Mouse (Mus musculus) thymus, adult 2 months (tissue): Measurements from ENCODE around the gene Smg9. TPM values are rescaled to one million over a fixed set of nuclear protein-coding genes. Genes with fewer than 3 reads are reported as not detected.

Source experiments
- DNase-seq: peaks from one replicate; pipeline ENCODE4 v3.0.0; 2021
- H3K27ac ChIP-seq: fragments of 200-500 bp; 2 replicates; pipeline ENCODE4 v1.5.1; 2012; ENCODE audit warnings: low read length, control low read depth; ENCODE audit not compliant: control insufficient read depth, insufficient read depth
- H3K27me3 ChIP-seq: fragments of 200-500 bp; 2 replicates; pipeline ENCODE4 v1.6.1; 2012; ENCODE audit warnings: mild to moderate bottlenecking, low read length, moderate library complexity, mixed read lengths; ENCODE audit not compliant: control insufficient read depth, insufficient read depth
- H3K36me3 ChIP-seq: fragments of 200-500 bp; 2 replicates; pipeline ENCODE4 v1.6.1; 2012; ENCODE audit warnings: mild to moderate bottlenecking, low read length, moderate library complexity; ENCODE audit not compliant: control insufficient read depth, insufficient read depth
- H3K4me1 ChIP-seq: fragments of 200-500 bp; replicated peaks from 2 replicates; pipeline ENCODE4 v1.6.1; 2012; ENCODE audit warnings: low read length; ENCODE audit not compliant: control insufficient read depth, insufficient read depth
- H3K4me3 ChIP-seq: fragments of 200-500 bp; 2 replicates; pipeline ENCODE4 v1.5.1; 2012; ENCODE audit warnings: mild to moderate bottlenecking, low read length, control low read depth, moderate library complexity; ENCODE audit not compliant: control insufficient read depth, insufficient read depth
- CTCF ChIP-seq: fragments of 200-500 bp; IDR thresholded peaks from 2 replicates; pipeline ENCODE4 v1.5.1; 2012; ENCODE audit warnings: mild to moderate bottlenecking, control low read depth, low read length, moderate library complexity, borderline replicate concordance; ENCODE audit not compliant: control insufficient read depth, poor library complexity, insufficient read depth; ENCODE audit errors: extremely low read depth
- POLR2A ChIP-seq: fragments of 200-500 bp; IDR thresholded peaks from 2 replicates; pipeline ENCODE4 v1.6.1; 2012; ENCODE audit warnings: mild to moderate bottlenecking, low read length, control low read depth, moderate library complexity; ENCODE audit not compliant: control insufficient read depth, poor library complexity, insufficient read depth; ENCODE audit errors: extremely low read depth
- WGBS: fragments of 180-500 bp; shearing (Covaris S2); methylation state at CpG from one replicate; pipeline ENCODE4 v1.1.7; 2018; 5-methylcytosine and 5-hydroxymethylcytosine counted together
- polyA plus RNA-seq: library from polyadenylated mRNA; depleted of rRNA; stranded (reverse); fragments of >200 nt; gene quantifications from 2 replicates; pipeline ENCODE4 v1.2.3, GENCODE M21; 2012

Gene Smg9
- polyA plus RNA-seq, 1 experiment = 168 TPM

- WGBS = 24% methylated on average over 11 of the region's 11 CpGs
- TF ChIP-seq CTCF (peak; percentile 87; the same call in 1 of the 2 replicates), POLR2A (no peak)
These were observed 14.6 kb upstream of the Smg9 start for GRCm38 (mm10) chr7:24384827-24385226.

DNA sequence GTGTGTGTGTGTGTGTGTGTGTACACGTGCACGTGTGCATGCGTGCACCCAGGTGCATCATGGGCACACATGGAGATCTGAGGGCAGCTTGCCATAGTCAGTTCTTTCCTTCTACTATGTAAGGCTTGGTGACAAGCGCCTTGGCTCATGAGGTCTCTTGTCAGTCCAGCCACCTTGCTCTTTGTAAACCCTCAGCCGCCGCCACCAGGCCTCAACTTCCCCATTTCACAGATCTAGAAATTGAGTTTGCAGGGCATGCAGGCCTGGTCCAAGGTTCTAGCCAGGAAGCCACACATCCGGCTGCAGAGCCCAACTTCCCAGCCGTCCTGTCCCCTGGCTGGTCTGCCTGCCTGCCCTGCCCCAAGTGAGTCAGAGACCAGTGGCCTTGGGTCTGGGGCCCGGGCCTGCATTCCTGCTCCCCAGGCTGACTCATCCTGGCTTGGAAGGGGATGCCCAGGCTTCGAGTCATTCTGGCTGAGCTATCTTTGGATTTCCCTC is 12.3 kb upstream of the Smg9 start:
- peaks cover 20% of the 10 kb centered on the region for H3K4me1 ChIP-seq
- no peaks in the 10 kb centered on the region for H3K27me3 ChIP-seq
- H3K4me3 ChIP-seq = no peak overlapping the region
- DNase-seq = no peak
- WGBS = 56% methylated on average over 10 of the region's 10 CpGs
- peaks cover 33% of the 10 kb centered on the region for H3K36me3 ChIP-seq
- TF ChIP-seq POLR2A (no peak), CTCF (no peak)
- no peak overlapping the region for H3K27ac ChIP-seq

More at GRCm38 (mm10) chr7:24384827-24385226, 14.6 kb upstream of the Smg9 start:
- DNase-seq = peak; percentile 85
- Histone ChIP-seq H3K27ac (no peak overlapping the region), H3K4me3 (no peak overlapping the region), H3K36me3 (peaks cover 53% of the 10 kb centered on the region), H3K4me1 (peaks cover 39% of the 10 kb centered on the region), H3K27me3 (no peaks in the 10 kb centered on the region)

- no peak for TF ChIP-seq CTCF
- TF ChIP-seq POLR2A = no peak
- peaks cover 15% of the 10 kb centered on the region for H3K4me1 ChIP-seq
- H3K27me3 ChIP-seq = no peaks in the 10 kb centered on the region
- no peak for DNase-seq
- H3K4me3 ChIP-seq = no peak overlapping the region
- WGBS = 54% methylated on average over 13 of the region's 13 CpGs
- H3K27ac ChIP-seq = no peak overlapping the region
- peaks cover 14% of the 10 kb centered on the region for H3K36me3 ChIP-seq
These were observed 9.8 kb upstream of the Smg9 start for GRCm38 (mm10) chr7:24389516-24390187.

- Histone ChIP-seq H3K36me3 (peaks cover 6% of the 10 kb centered on the region), H3K4me1 (peaks cover 19% of the 10 kb centered on the region), H3K27ac (no peak overlapping the region), H3K4me3 (no peak overlapping the region), H3K27me3 (no peaks in the 10 kb centered on the region)
- TF ChIP-seq POLR2A = no peak
- no peak for TF ChIP-seq CTCF
- no peak for DNase-seq
- WGBS = 91% methylated on average over 7 of the region's 7 CpGs
These were observed 8.9 kb upstream of the Smg9 start for GRCm38 (mm10) chr7:24390512-24390911.

DNA sequence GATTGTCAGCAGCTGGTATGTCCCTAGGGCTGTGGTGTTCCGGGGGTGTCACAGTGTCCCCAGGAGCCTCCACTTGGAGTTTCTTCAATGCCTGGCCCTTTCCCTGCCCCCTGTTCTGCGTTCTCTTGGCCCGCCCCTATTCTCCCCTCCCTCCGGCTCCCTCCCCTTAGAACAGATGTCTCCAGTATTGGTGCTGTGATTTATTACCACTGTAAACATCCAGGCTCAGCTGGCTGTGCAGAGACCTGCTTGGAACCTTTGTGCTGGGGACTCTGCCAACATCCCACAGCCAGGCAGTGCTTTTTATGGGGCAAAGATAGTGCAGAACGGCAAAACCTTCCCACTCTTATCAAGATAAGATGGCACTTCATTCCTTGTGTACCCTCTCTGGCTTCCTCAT is 8.3 kb upstream of the Smg9 start:
- H3K4me1 ChIP-seq = peaks cover 19% of the 10 kb centered on the region
- DNase-seq = no peak
- no peak overlapping the region for H3K4me3 ChIP-seq
- peaks cover under 1% of the 10 kb centered on the region for H3K36me3 ChIP-seq
- 74% methylated on average over 5 of the region's 5 CpGs for WGBS
- no peak overlapping the region for H3K27ac ChIP-seq
- no peaks in the 10 kb centered on the region for H3K27me3 ChIP-seq
- TF ChIP-seq CTCF = no peak
- no peak for TF ChIP-seq POLR2A

DNA sequence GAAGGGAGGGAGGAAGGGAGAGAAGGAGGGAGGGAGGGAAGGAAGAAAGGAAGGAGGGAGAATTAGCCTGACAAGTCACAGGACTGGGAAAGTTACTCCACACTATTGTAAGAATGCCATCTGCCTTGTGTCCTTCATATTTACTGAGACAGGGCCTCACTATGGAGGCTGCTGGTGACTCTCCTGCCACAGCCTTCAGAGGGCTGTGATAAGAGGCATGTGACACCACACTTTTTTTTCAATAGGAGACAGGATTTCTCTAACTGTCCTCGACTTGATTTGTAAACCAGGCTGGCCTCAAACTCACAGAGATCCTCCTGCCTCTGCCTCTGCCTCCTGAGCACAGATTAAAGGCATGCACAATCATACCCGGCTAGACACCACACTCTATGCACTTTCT is 7.7 kb upstream of the Smg9 start:
- TF ChIP-seq POLR2A = no peak
- no peak for TF ChIP-seq CTCF
- Histone ChIP-seq H3K27ac (no peak overlapping the region), H3K4me1 (peaks cover 19% of the 10 kb centered on the region), H3K4me3 (no peak overlapping the region), H3K27me3 (no peaks in the 10 kb centered on the region), H3K36me3 (no peaks in the 10 kb centered on the region)
- no peak for DNase-seq
- 67% methylated on average over 2 of the region's 2 CpGs for WGBS

DNA sequence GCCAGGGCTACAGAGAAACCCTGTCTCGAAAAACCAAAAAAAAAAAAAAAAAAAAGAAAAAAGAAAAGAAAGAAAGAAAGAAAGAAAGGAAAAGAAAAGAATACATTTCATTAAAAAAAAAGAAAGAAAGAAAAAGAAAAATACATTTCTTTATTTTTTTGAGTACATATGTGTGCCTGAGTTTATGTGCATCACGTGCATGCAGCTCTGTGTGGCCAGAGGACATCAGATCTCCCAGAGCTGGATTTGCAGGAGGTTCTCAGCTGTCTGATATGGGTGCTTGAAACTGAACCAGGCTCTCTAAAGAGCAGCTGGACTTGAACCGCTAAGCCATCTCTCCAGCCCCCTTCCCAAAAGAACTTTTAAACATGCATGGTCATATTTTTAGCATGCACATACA is 5.4 kb upstream of the Smg9 start:
- TF ChIP-seq CTCF = no peak
- no peak for TF ChIP-seq POLR2A
- no peak overlapping the region for H3K4me3 ChIP-seq
- WGBS = 45% methylated on average over 3 of the region's 3 CpGs
- peaks cover 25% of the 10 kb centered on the region for H3K4me1 ChIP-seq
- H3K27me3 ChIP-seq = no peaks in the 10 kb centered on the region
- H3K27ac ChIP-seq = peak overlapping the region; percentile 93
- no peak for DNase-seq
- H3K36me3 ChIP-seq = no peaks in the 10 kb centered on the region
